Mouse (Mus musculus): ENCODE data around the gene Tmtc2. TPM values are rescaled to one million over a fixed set of nuclear protein-coding genes. Genes with fewer than 3 reads are reported as not detected.

Tmtc2 gene
- polyA plus RNA-seq, 1 experiment from 2014 or later: 6.9 TPM

DNA sequence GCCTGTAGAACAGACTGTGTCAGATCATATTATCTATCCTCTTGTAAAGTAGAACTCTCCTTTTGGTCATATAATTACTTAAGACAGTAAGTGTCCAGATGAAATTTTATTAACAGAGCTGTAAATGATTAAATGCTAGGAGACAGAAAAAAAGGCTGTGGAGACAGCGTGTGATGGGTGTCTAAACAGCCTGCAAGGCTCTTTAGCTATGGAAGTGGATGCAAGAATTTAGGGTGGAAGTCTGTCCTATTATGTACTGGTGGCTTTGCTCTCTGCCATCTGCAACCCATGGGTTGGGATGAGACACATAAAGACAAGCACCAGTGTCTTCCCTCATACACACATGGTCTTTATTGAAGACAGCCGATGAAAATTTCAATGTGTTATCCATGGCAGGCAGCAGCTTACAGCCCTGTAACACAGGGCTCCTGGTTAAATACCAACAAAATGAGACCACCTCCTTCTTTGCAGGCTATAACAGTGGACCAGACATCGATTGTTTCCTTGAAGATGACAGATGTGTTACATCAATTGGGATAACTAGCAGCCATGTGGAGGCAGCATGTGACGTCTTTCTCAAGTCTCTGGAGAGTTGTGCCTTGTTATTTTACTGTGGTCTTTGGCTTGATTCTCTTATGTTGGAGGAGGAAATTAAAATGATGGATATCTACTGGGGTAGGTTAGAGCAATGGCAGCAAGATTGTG is 380.3 kb downstream of the Tmtc2 start:
- no peak overlapping the region for H3K27ac ChIP-seq (ENCODE audit: low read depth)
- H3K4me3 ChIP-seq (ENCODE audit: low read depth, low read length): no peak overlapping the region
- TF ChIP-seq CTCF (IDR thresholded peaks at IDR 0.05; ENCODE audit: low read depth): no peak
- ATAC-seq (ENCODE audit: insufficient read depth) (no peak), DNase-seq (no peak)
- no peaks in the 10 kb centered on the region for H3K27me3 ChIP-seq (ENCODE audit: insufficient read depth, low read length)
- no peak overlapping the region for H3K9ac ChIP-seq
- H3K9me3 ChIP-seq (ENCODE audit: low read depth, low read length): no peaks in the 10 kb centered on the region
- 71% methylated on average over 4 of the region's 4 CpGs for WGBS
- H3K4me1 ChIP-seq (ENCODE audit: insufficient read depth): no peaks in the 10 kb centered on the region
- H3K36me3 ChIP-seq (ENCODE audit: insufficient read depth): no peaks in the 10 kb centered on the region
- no peak overlapping the region for H3K4me2 ChIP-seq

DNA sequence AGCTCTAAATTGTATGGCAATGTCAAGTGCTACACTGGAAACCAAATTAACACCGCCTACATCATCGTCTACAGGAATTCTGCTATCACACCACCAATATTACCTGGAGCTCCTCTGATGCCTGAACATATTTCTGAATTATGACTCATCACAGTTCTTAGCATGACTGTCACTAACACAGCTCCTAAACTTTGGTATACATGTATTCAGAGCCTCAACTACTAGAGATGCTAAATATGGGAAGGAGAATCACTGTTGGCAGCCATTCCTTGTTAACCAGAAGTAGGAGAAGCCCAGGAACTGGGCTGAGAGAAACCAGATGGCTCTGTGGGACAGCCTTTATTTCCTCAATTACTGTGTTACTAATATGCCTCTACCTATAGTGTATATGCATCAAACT is 382.2 kb downstream of the Tmtc2 start:
- no peak overlapping the region for H3K4me3 ChIP-seq (ENCODE audit: low read depth, low read length)
- no peaks in the 10 kb centered on the region for H3K36me3 ChIP-seq (ENCODE audit: insufficient read depth)
- no peak for TF ChIP-seq CTCF (IDR thresholded peaks at IDR 0.05; ENCODE audit: low read depth)
- no peak for DNase-seq
- no peak overlapping the region for H3K27ac ChIP-seq (ENCODE audit: low read depth)
- 94% methylated on average over 2 of the region's 2 CpGs for WGBS
- ATAC-seq (ENCODE audit: insufficient read depth): no peak
- no peaks in the 10 kb centered on the region for H3K9me3 ChIP-seq (ENCODE audit: low read depth, low read length)
- H3K4me2 ChIP-seq: no peak overlapping the region
- H3K27me3 ChIP-seq (ENCODE audit: insufficient read depth, low read length): no peaks in the 10 kb centered on the region
- no peak overlapping the region for H3K9ac ChIP-seq
- no peaks in the 10 kb centered on the region for H3K4me1 ChIP-seq (ENCODE audit: insufficient read depth)

DNA sequence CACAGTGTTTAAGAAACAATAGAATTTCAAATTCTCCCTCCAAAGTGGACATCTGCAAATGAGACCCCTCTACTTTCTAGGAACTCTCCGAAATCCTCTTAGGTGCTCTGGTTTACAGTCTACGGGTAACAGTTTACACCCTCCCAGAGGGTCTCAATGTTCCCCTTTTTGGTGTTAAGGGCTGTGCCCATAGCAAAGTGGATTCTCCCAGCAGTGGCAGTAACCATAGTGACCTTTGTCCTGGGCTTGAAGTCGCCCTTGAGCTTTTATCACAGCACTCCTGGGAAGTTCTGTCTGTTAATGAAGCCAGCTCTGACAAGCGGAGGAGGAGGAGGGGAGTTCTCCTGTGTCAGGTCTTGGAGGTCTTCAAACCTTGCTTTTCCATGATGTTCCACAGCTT is 384.5 kb downstream of the Tmtc2 start:
- Histone ChIP-seq H3K36me3 (ENCODE audit: insufficient read depth) (no peaks in the 10 kb centered on the region), H3K9ac (no peak overlapping the region), H3K4me1 (ENCODE audit: insufficient read depth) (no peaks in the 10 kb centered on the region), H3K4me2 (no peak overlapping the region), H3K9me3 (ENCODE audit: low read depth, low read length) (no peaks in the 10 kb centered on the region), H3K27me3 (ENCODE audit: insufficient read depth, low read length) (no peaks in the 10 kb centered on the region), H3K4me3 (ENCODE audit: low read depth, low read length) (no peak overlapping the region), H3K27ac (ENCODE audit: low read depth) (no peak overlapping the region)
- DNase-seq (no peak), ATAC-seq (ENCODE audit: insufficient read depth) (no peak)
- TF ChIP-seq CTCF (IDR thresholded peaks at IDR 0.05; ENCODE audit: low read depth): no peak
- WGBS: 79% methylated on average over 4 of the region's 4 CpGs

DNA sequence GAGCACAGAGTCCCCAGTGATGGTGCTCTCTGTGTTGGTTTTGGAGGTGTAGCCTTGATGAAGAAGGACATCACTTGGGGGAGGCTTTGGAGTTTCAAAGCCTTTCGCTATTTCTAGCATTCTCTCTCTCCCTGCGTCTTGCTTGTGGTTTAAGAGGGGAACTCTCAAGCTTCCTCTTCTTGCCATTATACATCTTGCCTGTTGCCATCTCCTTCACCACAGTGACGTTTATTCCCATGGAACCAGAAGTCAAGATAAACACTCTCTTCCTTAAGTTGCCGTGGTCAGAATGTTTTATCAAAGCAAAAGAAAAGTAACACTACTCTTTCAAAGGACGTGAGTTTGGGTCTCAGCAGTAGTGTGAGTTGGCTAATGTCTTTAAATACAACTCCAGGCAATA is 387.6 kb downstream of the Tmtc2 start:
- Histone ChIP-seq H3K9me3 (ENCODE audit: low read depth, low read length) (no peaks in the 10 kb centered on the region), H3K27me3 (ENCODE audit: insufficient read depth, low read length) (no peaks in the 10 kb centered on the region), H3K36me3 (ENCODE audit: insufficient read depth) (no peaks in the 10 kb centered on the region), H3K4me1 (ENCODE audit: insufficient read depth) (no peaks in the 10 kb centered on the region), H3K9ac (no peak overlapping the region), H3K4me3 (ENCODE audit: low read depth, low read length) (no peak overlapping the region), H3K27ac (ENCODE audit: low read depth) (no peak overlapping the region), H3K4me2 (no peak overlapping the region)
- DNase-seq: no peak
- ATAC-seq (ENCODE audit: insufficient read depth): no peak
- no peak for TF ChIP-seq CTCF (IDR thresholded peaks at IDR 0.05; ENCODE audit: low read depth)
- WGBS: 71% methylated on average over 5 of the region's 5 CpGs

DNA sequence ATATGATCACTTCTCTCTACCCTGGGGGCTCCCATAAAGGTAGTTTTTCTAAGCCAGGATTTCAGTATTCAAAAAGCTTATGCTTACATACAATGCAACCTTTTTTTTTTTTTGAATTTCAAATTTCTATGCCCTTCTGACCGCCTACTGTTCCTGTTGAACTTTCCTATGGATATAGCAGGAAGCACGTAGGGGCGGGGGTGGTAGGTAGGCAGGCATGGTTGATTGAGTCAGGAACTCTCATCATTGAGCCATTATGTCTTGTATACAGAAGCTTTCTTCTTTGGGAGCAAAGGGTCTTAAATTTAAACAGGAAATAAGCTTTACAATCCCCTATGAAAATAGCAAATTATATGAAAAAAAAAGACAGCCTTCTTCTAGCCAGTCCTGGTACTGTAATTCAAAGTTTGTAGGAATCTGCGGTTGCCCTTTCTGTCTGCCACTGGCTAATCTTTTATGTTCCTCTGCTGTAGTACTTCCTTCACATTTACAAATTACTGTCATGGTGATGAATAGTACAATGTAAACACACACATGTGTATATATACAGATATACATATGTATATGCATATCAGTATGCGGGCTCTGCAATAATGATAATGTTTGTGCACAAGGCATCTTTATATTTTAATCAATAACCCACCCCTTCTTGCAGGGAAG is 405.7 kb downstream of the Tmtc2 start:
- WGBS: 49% methylated on average over 5 of the region's 5 CpGs
- no peak for TF ChIP-seq CTCF (IDR thresholded peaks at IDR 0.05; ENCODE audit: low read depth)
- ATAC-seq (ENCODE audit: insufficient read depth): peak; percentile 73
- DNase-seq: peak; percentile 40
- Histone ChIP-seq H3K4me2 (no peak overlapping the region), H3K9me3 (ENCODE audit: low read depth, low read length) (no peaks in the 10 kb centered on the region), H3K27ac (ENCODE audit: low read depth) (no peak overlapping the region), H3K4me1 (ENCODE audit: insufficient read depth) (no peaks in the 10 kb centered on the region), H3K27me3 (ENCODE audit: insufficient read depth, low read length) (no peaks in the 10 kb centered on the region), H3K4me3 (ENCODE audit: low read depth, low read length) (no peak overlapping the region), H3K36me3 (ENCODE audit: insufficient read depth) (no peaks in the 10 kb centered on the region), H3K9ac (no peak overlapping the region)

DNA sequence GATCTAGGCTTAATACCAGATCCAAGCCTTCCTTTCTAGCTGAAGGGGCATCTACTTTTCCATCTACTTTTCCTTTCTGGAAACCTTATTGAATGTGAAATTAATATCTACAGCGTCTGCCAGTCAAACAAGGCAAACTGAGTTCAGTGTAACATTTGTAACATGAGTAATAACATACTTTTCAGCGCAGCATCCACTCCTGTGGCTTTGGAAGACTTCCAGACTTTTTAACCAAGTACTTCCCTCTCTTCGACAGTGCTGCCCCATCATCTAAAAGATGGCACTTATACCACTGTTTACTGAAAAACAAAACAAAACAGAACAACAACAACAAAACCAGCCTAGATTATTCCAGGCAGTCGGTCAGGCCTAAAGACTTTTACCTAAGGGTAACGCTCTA is 409.0 kb downstream of the Tmtc2 start:
- Histone ChIP-seq H3K36me3 (ENCODE audit: insufficient read depth) (no peaks in the 10 kb centered on the region), H3K9me3 (ENCODE audit: low read depth, low read length) (no peaks in the 10 kb centered on the region), H3K4me3 (ENCODE audit: low read depth, low read length) (no peak overlapping the region), H3K27ac (ENCODE audit: low read depth) (no peak overlapping the region), H3K9ac (no peak overlapping the region), H3K27me3 (ENCODE audit: insufficient read depth, low read length) (no peaks in the 10 kb centered on the region), H3K4me1 (ENCODE audit: insufficient read depth) (no peaks in the 10 kb centered on the region), H3K4me2 (no peak overlapping the region)
- 68% methylated on average over 5 of the region's 5 CpGs for WGBS
- ATAC-seq (ENCODE audit: insufficient read depth): no peak
- TF ChIP-seq CTCF (IDR thresholded peaks at IDR 0.05; ENCODE audit: low read depth): no peak
- no peak for DNase-seq

DNA sequence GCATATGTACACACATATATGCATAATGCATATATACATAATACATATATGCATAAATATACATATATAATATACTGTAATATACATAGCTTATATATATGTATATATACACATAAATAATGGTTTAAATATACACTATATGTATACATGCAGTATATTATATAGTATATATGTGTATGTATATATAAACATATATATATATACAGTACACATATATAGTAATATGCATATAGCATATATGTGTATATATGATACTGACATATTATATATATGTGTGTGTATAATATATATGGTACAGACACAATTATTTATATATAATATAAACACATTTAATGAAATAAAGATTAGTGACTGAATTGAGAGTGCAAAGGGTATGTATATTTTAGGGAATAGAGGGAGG is 420.5 kb downstream of the Tmtc2 start:
- H3K4me2 ChIP-seq: no peak overlapping the region
- H3K9ac ChIP-seq: no peak overlapping the region
- no peaks in the 10 kb centered on the region for H3K27me3 ChIP-seq (ENCODE audit: insufficient read depth, low read length)
- H3K9me3 ChIP-seq (ENCODE audit: low read depth, low read length): no peaks in the 10 kb centered on the region
- no peak for TF ChIP-seq CTCF (IDR thresholded peaks at IDR 0.05; ENCODE audit: low read depth)
- H3K4me3 ChIP-seq (ENCODE audit: low read depth, low read length): no peak overlapping the region
- no peaks in the 10 kb centered on the region for H3K4me1 ChIP-seq (ENCODE audit: insufficient read depth)
- no peak for ATAC-seq (ENCODE audit: insufficient read depth)
- DNase-seq: no peak
- H3K27ac ChIP-seq (ENCODE audit: low read depth): no peak overlapping the region
- H3K36me3 ChIP-seq (ENCODE audit: insufficient read depth): no peaks in the 10 kb centered on the region
